Mouse (Mus musculus) 416B (cell line): ENCODE measurements around the gene Serpina7.

ENCODE experiments used
- DNase-seq: peaks from one replicate; pipeline ENCODE4 v3.0.0; 2011; ENCODE audit warnings: low read depth

Gene Serpina7

GRCm38 (mm10) chrX:139085077-139085476, at the start of gene Serpina7:
Gene Serpina7 (minus strand): TSS chrX:139085236.
- no peak for DNase-seq

GRCm38 (mm10) chrX:139134031-139134430, 49.0 kb upstream of the Serpina7 start:
- no peak for DNase-seq

- no peak for DNase-seq
Observed at GRCm38 (mm10) chrX:139097197-139097596, 12.2 kb upstream of the Serpina7 start.

GRCm38 (mm10) chrX:139085943-139086342, 907 bp upstream of the Serpina7 start, which contains the start of gene 4930513O06Rik:
Gene 4930513O06Rik (plus strand): TSS chrX:139086243.
- DNase-seq: no peak

- DNase-seq: no peak
Observed at GRCm38 (mm10) chrX:139078493-139078892, 6.5 kb downstream of the Serpina7 start.

- no peak for DNase-seq
Observed at GRCm38 (mm10) chrX:139064078-139064477, 21.0 kb downstream of the Serpina7 start.

- no peak for DNase-seq
Observed at GRCm38 (mm10) chrX:139053149-139053548, 31.9 kb downstream of the Serpina7 start.

GRCm38 (mm10) chrX:139051976-139052375, 33.1 kb downstream of the Serpina7 start:
- peak; percentile 69 for DNase-seq

- no peak for DNase-seq
Observed at GRCm38 (mm10) chrX:139041148-139041547, 43.9 kb downstream of the Serpina7 start.

GRCm38 (mm10) chrX:139039314-139039713, 45.7 kb downstream of the Serpina7 start:
- DNase-seq: no peak

GRCm38 (mm10) chrX:139037666-139038065, 47.4 kb downstream of the Serpina7 start:
- DNase-seq: no peak
